11 mouse cellular contexts compared by ENCODE assay signal in genomic region chr10:111550075-111550695, GRCm38 (mm10). TPM values are rescaled to one million over a fixed set of nuclear protein-coding genes. Genes with fewer than 3 reads are reported as not detected.
A peak's percentile ranks its signal among the peaks of the same experiment; 100 is the strongest.
DNase-seq lines count a peak whose midpoint lies in the region; ATAC-seq and TF ChIP-seq lines count a peak whose summit lies in the region.
"Had no signal": no experiment of that assay in that cellular context is flagged by ENCODE, and none has a peak within 500 bp of the region (broad histone marks: within the 10 kb centered on the region; RNA-seq: fewer than 3 reads in every experiment).

No protein-coding gene starts in this region.

- 59% methylated on average over 6 of the region's 6 CpGs for WGBS in hindbrain, embryonic 15.5 days
- WGBS in hindbrain, embryonic 14.5 days = 72% methylated on average over 6 of the region's 6 CpGs
- 28% methylated on average over 6 of the region's 6 CpGs for WGBS in stomach, postnatal 0 days
- 69% methylated on average over 6 of the region's 6 CpGs for WGBS in kidney, adult 2 months

- H3K36me3 ChIP-seq in hindbrain, embryonic 15.5 days = no peaks in the 10 kb centered on the region
- no peaks in the 10 kb centered on the region for H3K36me3 ChIP-seq in hindbrain, embryonic 14.5 days (replicated peaks; ENCODE audit: control insufficient read depth, insufficient read depth)
- H3K36me3 ChIP-seq in stomach, postnatal 0 days (ENCODE audit: control insufficient read depth, insufficient read depth, low read length) = no peaks in the 10 kb centered on the region
- no peaks in the 10 kb centered on the region for H3K36me3 ChIP-seq in kidney, adult 2 months (ENCODE audit: control insufficient read depth, insufficient read depth, low read length)

- H3K4me3 ChIP-seq in hindbrain, embryonic 15.5 days = no peak overlapping the region
- no peak overlapping the region for H3K4me3 ChIP-seq in hindbrain, embryonic 14.5 days (replicated peaks; ENCODE audit: low read length)
- H3K4me3 ChIP-seq in stomach, postnatal 0 days (ENCODE audit: low read depth, low read length) = no peak overlapping the region
- H3K4me3 ChIP-seq in kidney, adult 2 months (ENCODE audit: insufficient read depth, low read depth, low read length) = no peak overlapping the region

- no peak for TF ChIP-seq CTCF in stomach, postnatal 0 days (IDR thresholded peaks at IDR 0.05; ENCODE audit: low read depth)
- no peak for TF ChIP-seq CTCF in kidney, adult 2 months (conservative IDR thresholded peaks at IDR 0.05; ENCODE audit: insufficient read depth, insufficient read length, low read depth, low read length)

- no peak overlapping the region for H3K4me2 ChIP-seq in hindbrain, embryonic 15.5 days
- no peak overlapping the region for H3K4me2 ChIP-seq in hindbrain, embryonic 14.5 days (replicated peaks)
- no peak overlapping the region for H3K4me2 ChIP-seq in stomach, postnatal 0 days (replicated peaks; ENCODE audit: low read depth)

- H3K27me3 ChIP-seq in hindbrain, embryonic 15.5 days = no peaks in the 10 kb centered on the region
- no peaks in the 10 kb centered on the region for H3K27me3 ChIP-seq in hindbrain, embryonic 14.5 days (ENCODE audit: control insufficient read depth, insufficient read depth, low read length)
- H3K27me3 ChIP-seq in stomach, postnatal 0 days (ENCODE audit: control insufficient read depth, insufficient read depth, low read length) = no peaks in the 10 kb centered on the region
- H3K27me3 ChIP-seq in kidney, adult 2 months (replicated peaks; ENCODE audit: control insufficient read depth, insufficient read depth, low read length) = no peaks in the 10 kb centered on the region
- H3K27me3 ChIP-seq: Patski had no signal

- no peaks in the 10 kb centered on the region for H3K9me3 ChIP-seq in hindbrain, embryonic 15.5 days
- H3K9me3 ChIP-seq in hindbrain, embryonic 14.5 days (ENCODE audit: control insufficient read depth, low read length) = no peaks in the 10 kb centered on the region
- H3K9me3 ChIP-seq in stomach, postnatal 0 days (ENCODE audit: control insufficient read depth, low read length) = no peaks in the 10 kb centered on the region

- ATAC-seq in hindbrain, embryonic 15.5 days (ENCODE audit: low FRiP score, low read depth) = peak; percentile 72; the same call in 1 of the 2 replicates
- no peak; the same call in 1 of the 2 replicates for ATAC-seq in hindbrain, embryonic 14.5 days (ENCODE audit: low FRiP score)
- ATAC-seq in stomach, postnatal 0 days (ENCODE audit: low FRiP score, low TSS enrichment) = peak; percentile 66
- ATAC-seq: Patski had no signal

- peaks cover 4% of the 10 kb centered on the region; the same call in 1 of the 2 replicates for H3K4me1 ChIP-seq in hindbrain, embryonic 15.5 days (replicated peaks)
- H3K4me1 ChIP-seq in hindbrain, embryonic 14.5 days (replicated peaks; ENCODE audit: control insufficient read depth, insufficient read depth, low read length) = no peaks in the 10 kb centered on the region
- peaks cover 3% of the 10 kb centered on the region; the same call in 1 of the 2 replicates for H3K4me1 ChIP-seq in stomach, postnatal 0 days (replicated peaks; ENCODE audit: control insufficient read depth, insufficient read depth)
- H3K4me1 ChIP-seq in kidney, adult 2 months (ENCODE audit: control insufficient read depth, insufficient read depth, low read length) = no peaks in the 10 kb centered on the region

- TF ChIP-seq POLR2A in kidney, adult 2 months (IDR thresholded peaks at IDR 0.05; ENCODE audit: low read depth, low read length) = no peak

- TF ChIP-seq EP300 in stomach, postnatal 0 days (optimal IDR thresholded peaks at IDR 0.05) = no peak

- no peak for DNase-seq in hindbrain, embryonic 14.5 days (ENCODE audit: low spot score)
- peak; percentile 33 to 69 for DNase-seq in urinary bladder, postnatal 36 days (ENCODE audit: low spot score in 2 of 2)
- no peak for DNase-seq in urinary bladder, postnatal 4 days (ENCODE audit: low spot score in 2 of 2)
- peak; percentile 82 for DNase-seq in gastrocnemius, postnatal 25 days
- peak; percentile 57 for DNase-seq in stomach, postnatal 0 days (ENCODE audit: low spot score)
- DNase-seq in right cerebral cortex, postnatal 25 days = no peak
- no peak for DNase-seq in kidney, adult 2 months
- DNase-seq: kidney, adult 9 months; liver had no signal

- H3K9ac ChIP-seq in hindbrain, embryonic 15.5 days = no peak overlapping the region
- no peak overlapping the region for H3K9ac ChIP-seq in hindbrain, embryonic 14.5 days
- H3K9ac ChIP-seq in stomach, postnatal 0 days (ENCODE audit: low read length) = no peak overlapping the region

- no peak overlapping the region for H3K27ac ChIP-seq in hindbrain, embryonic 15.5 days (replicated peaks)
- no peak overlapping the region for H3K27ac ChIP-seq in hindbrain, embryonic 14.5 days
- peak overlapping the region; percentile 84 for H3K27ac ChIP-seq in stomach, postnatal 0 days (replicated peaks)
- H3K27ac ChIP-seq in kidney, adult 2 months (ENCODE audit: insufficient read depth, low read depth, low read length) = no peak overlapping the region

RNA-seq across cellular contexts. Expression of gene Phlda1, which starts 44.1 kb away (rescaled TPM):
- 54.9 and 68.2 TPM in 2 replicates for polyA plus RNA-seq in hindbrain, embryonic 15.5 days (2015; fragmentation: Nextera tagmentation; extraction: Ambion mirVana)
- polyA plus RNA-seq in hindbrain, embryonic 14.5 days (2014; fragmentation: Nextera tagmentation; extraction: Ambion mirVana) = 57.7 and 66.6 TPM in 2 replicates
- total RNA-seq in gastrocnemius, postnatal 25 days (2021) = 1 to 10 TPM; 3.4 to 3.7 TPM
- polyA plus RNA-seq in stomach, postnatal 0 days (2015; fragmentation: Nextera tagmentation; extraction: Ambion mirVana) = 29.6 and 32.3 TPM in 2 replicates
- polyA plus RNA-seq in kidney, adult 2 months (2012; rRNA removed) = 7.8 and 9.5 TPM in 2 replicates

Comparison
In these comparisons a context has a peak if more than half of its experiments do, and no peak if none do; other contexts are left out.
1. DNase-seq: peak in urinary bladder, postnatal 36 days (2 of 2), gastrocnemius, postnatal 25 days (single experiment) and stomach, postnatal 0 days (single experiment); none in hindbrain, embryonic 14.5 days (single experiment), urinary bladder, postnatal 4 days (0 of 2), right cerebral cortex, postnatal 25 days (single experiment) and kidney, adult 2 months (single experiment).